Mouse (Mus musculus): ENCODE measurements around the gene Olfr1375. TPM values are rescaled to one million over a fixed set of nuclear protein-coding genes. Genes with fewer than 3 reads are reported as not detected.
"Not testable (repeated sequence)": the region's sequence is repeated elsewhere in the genome, so short reads cannot be mapped to it uniquely, and the experiment has no call there.

Olfr1375 gene
- polyA plus RNA-seq, 1 experiment from 2014 or later, result not detected

DNA sequence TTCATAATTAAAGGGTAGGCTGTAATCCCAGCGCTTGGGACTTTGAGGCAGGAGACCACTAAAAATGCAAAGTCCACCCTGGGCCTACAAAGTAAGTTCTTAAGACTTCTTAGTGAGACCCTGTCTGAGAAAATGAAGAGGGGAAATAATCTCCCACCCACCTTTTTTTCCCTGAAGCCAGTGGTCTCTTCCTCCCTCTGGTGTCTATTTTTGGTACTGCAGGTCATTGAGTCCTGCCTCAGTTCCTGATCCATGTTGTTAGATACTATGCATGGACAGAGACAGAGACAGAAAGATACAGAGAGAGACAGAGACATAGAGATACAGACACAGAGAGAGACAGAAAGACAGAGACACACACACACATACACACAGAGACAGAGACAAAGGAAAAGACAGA is 15.1 kb upstream of the Olfr1375 start:
- ATAC-seq (ENCODE audit: insufficient read depth) (no peak), DNase-seq (peak; percentile 75)
- H3K4me2 ChIP-seq, result no peak overlapping the region
- H3K27ac ChIP-seq (ENCODE audit: low read depth), result no peak overlapping the region
- H3K9me3 ChIP-seq (ENCODE audit: low read depth, low read length), result no peaks in the 10 kb centered on the region
- H3K4me3 ChIP-seq (ENCODE audit: low read depth, low read length), result no peak overlapping the region
- WGBS, result 24% methylated on average over 1 of the region's 1 CpGs
- H3K4me1 ChIP-seq (ENCODE audit: insufficient read depth), result no peaks in the 10 kb centered on the region
- peak; percentile 92 for TF ChIP-seq CTCF (IDR thresholded peaks at IDR 0.05; ENCODE audit: low read depth)
- no peaks in the 10 kb centered on the region for H3K27me3 ChIP-seq (ENCODE audit: insufficient read depth, low read length)
- H3K36me3 ChIP-seq (ENCODE audit: insufficient read depth), result no peaks in the 10 kb centered on the region
- no peak overlapping the region for H3K9ac ChIP-seq

DNA sequence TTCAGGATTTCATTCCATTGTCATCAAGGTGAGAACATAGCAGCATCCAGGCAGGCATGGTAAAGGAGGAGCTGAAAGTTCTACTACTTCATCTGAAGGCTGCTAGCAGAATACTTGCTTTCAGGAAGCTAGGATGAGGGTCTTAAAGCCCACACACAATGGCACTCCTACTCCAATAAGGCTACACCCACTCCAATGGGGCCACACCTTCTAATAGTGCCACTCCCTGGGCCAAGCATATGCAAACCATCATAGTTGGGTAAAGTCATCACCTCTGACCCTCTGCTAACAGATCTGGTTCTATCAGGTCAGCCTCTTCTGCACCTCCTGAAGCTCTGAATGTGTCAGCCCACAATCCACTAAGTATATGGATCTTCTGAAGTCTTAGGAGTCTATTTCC is 13.8 kb upstream of the Olfr1375 start:
- not testable (repeated sequence) for H3K36me3 ChIP-seq (ENCODE audit: insufficient read depth); H3K4me2 ChIP-seq; DNase-seq; ATAC-seq (ENCODE audit: insufficient read depth); H3K27me3 ChIP-seq (ENCODE audit: insufficient read depth, low read length); H3K27ac ChIP-seq (ENCODE audit: low read depth); H3K4me1 ChIP-seq (ENCODE audit: insufficient read depth); H3K4me3 ChIP-seq (ENCODE audit: low read depth, low read length); H3K9ac ChIP-seq; H3K9me3 ChIP-seq (ENCODE audit: low read depth, low read length)

DNA sequence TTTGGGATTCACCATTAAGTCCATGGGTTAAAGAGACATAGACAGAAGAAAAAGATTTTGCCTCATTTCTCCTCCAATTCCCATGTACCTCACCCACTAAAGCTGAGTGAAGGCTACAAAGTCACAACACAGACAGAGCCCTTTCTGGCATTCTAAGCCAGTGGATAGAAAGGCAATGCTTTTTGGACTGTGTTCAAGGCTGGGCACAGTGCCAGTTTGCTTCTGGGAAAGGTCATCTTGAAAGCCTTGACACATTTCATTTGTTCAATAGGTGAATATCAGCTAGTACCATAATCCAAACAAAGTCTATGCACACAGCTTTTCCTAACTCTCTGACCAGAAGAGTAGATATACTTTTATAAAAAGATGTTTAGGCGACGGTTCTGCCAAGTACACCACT is 12.0 kb upstream of the Olfr1375 start:
- ATAC-seq (ENCODE audit: insufficient read depth) (no peak), DNase-seq (peak; percentile 52)
- no peaks in the 10 kb centered on the region for H3K9me3 ChIP-seq (ENCODE audit: low read depth, low read length)
- no peak overlapping the region for H3K4me3 ChIP-seq (ENCODE audit: low read depth, low read length)
- H3K36me3 ChIP-seq (ENCODE audit: insufficient read depth), result no peaks in the 10 kb centered on the region
- no peaks in the 10 kb centered on the region for H3K27me3 ChIP-seq (ENCODE audit: insufficient read depth, low read length)
- TF ChIP-seq CTCF (IDR thresholded peaks at IDR 0.05; ENCODE audit: low read depth), result no peak
- H3K9ac ChIP-seq, result no peak overlapping the region
- WGBS, result 49% methylated on average over 2 of the region's 2 CpGs
- H3K4me2 ChIP-seq, result no peak overlapping the region
- H3K4me1 ChIP-seq (ENCODE audit: insufficient read depth), result no peaks in the 10 kb centered on the region
- no peak overlapping the region for H3K27ac ChIP-seq (ENCODE audit: low read depth)

- ATAC-seq (ENCODE audit: insufficient read depth); H3K27me3 ChIP-seq (ENCODE audit: insufficient read depth, low read length); DNase-seq; H3K4me1 ChIP-seq (ENCODE audit: insufficient read depth); H3K27ac ChIP-seq (ENCODE audit: low read depth); H3K4me3 ChIP-seq (ENCODE audit: low read depth, low read length); H3K36me3 ChIP-seq (ENCODE audit: insufficient read depth); H3K9me3 ChIP-seq (ENCODE audit: low read depth, low read length); H3K4me2 ChIP-seq; H3K9ac ChIP-seq: not testable (repeated sequence)
- 58% methylated on average over 3 of the region's 3 CpGs for WGBS
Observed at GRCm38 (mm10) chr11:51044776-51045175, 3.1 kb upstream of the Olfr1375 start.

GRCm38 (mm10) chr11:51051678-51052077 is 3.8 kb downstream of the Olfr1375 start:
- 45% methylated on average over 2 of the region's 2 CpGs for WGBS

GRCm38 (mm10) chr11:51053230-51053629 is 5.3 kb downstream of the Olfr1375 start:
- Histone ChIP-seq H3K36me3 (ENCODE audit: insufficient read depth) (no peaks in the 10 kb centered on the region), H3K4me3 (ENCODE audit: low read depth, low read length) (no peak overlapping the region), H3K9ac (no peak overlapping the region), H3K4me2 (no peak overlapping the region), H3K4me1 (ENCODE audit: insufficient read depth) (no peaks in the 10 kb centered on the region), H3K9me3 (ENCODE audit: low read depth, low read length) (no peaks in the 10 kb centered on the region), H3K27ac (ENCODE audit: low read depth) (no peak overlapping the region), H3K27me3 (ENCODE audit: insufficient read depth, low read length) (no peaks in the 10 kb centered on the region)
- 40% methylated on average over 3 of the region's 3 CpGs for WGBS
- ATAC-seq (ENCODE audit: insufficient read depth) (no peak), DNase-seq (peak; percentile 47)
- peak; percentile 62 for TF ChIP-seq CTCF (IDR thresholded peaks at IDR 0.05; ENCODE audit: low read depth)

More at GRCm38 (mm10) chr11:51051678-51052077, 3.8 kb downstream of the Olfr1375 start:
- Histone ChIP-seq H3K9ac (no peak overlapping the region), H3K36me3 (ENCODE audit: insufficient read depth) (no peaks in the 10 kb centered on the region), H3K27ac (ENCODE audit: low read depth) (no peak overlapping the region), H3K27me3 (ENCODE audit: insufficient read depth, low read length) (no peaks in the 10 kb centered on the region), H3K4me1 (ENCODE audit: insufficient read depth) (no peaks in the 10 kb centered on the region), H3K4me3 (ENCODE audit: low read depth, low read length) (no peak overlapping the region), H3K4me2 (no peak overlapping the region), H3K9me3 (ENCODE audit: low read depth, low read length) (no peaks in the 10 kb centered on the region)
- TF ChIP-seq CTCF (IDR thresholded peaks at IDR 0.05; ENCODE audit: low read depth), result no peak
- ATAC-seq (ENCODE audit: insufficient read depth) (no peak), DNase-seq (no peak)

- peak; percentile 51 for TF ChIP-seq CTCF (IDR thresholded peaks at IDR 0.05; ENCODE audit: low read depth)
Observed at GRCm38 (mm10) chr11:51059151-51059571, 11.3 kb downstream of the Olfr1375 start, which contains the start of gene Zfp354a. TSS of gene Zfp354a (plus strand) at chr11:51059257.

GRCm38 (mm10) chr11:51059640-51060039 is 11.7 kb downstream of the Olfr1375 start:
- no peaks in the 10 kb centered on the region for H3K27me3 ChIP-seq (ENCODE audit: insufficient read depth, low read length)
- no peak overlapping the region for H3K27ac ChIP-seq (ENCODE audit: low read depth)
- 13% methylated on average over 14 of the region's 14 CpGs for whole genome bisulfite sequencing
- H3K9ac ChIP-seq, result peak overlapping the region; percentile 73
- H3K4me2 ChIP-seq, result peak overlapping the region; percentile 83
- H3K9me3 ChIP-seq (ENCODE audit: low read depth, low read length), result no peaks in the 10 kb centered on the region
- peak; percentile 62 for ATAC-seq (ENCODE audit: insufficient read depth)
- H3K36me3 ChIP-seq (ENCODE audit: insufficient read depth), result peaks cover 11% of the 10 kb centered on the region; the same call in 1 of the 2 replicates
- H3K4me1 ChIP-seq (ENCODE audit: insufficient read depth), result no peaks in the 10 kb centered on the region
- DNase-seq, result no peak
- H3K4me3 ChIP-seq (ENCODE audit: low read depth, low read length), result peak overlapping the region; percentile 61
- TF ChIP-seq CTCF (IDR thresholded peaks at IDR 0.05; ENCODE audit: low read depth), result no peak

More at GRCm38 (mm10) chr11:51059151-51059571, 11.3 kb downstream of the Olfr1375 start, which contains the start of gene Zfp354a:
- no peaks in the 10 kb centered on the region for H3K9me3 ChIP-seq (ENCODE audit: low read depth, low read length)
- H3K27me3 ChIP-seq (ENCODE audit: insufficient read depth, low read length), result no peaks in the 10 kb centered on the region
- H3K27ac ChIP-seq (ENCODE audit: low read depth), result 0 out of 2 replicates have a peak within 1 kb of the TSS, but pooled peaks have one; percentile 5
- peak within 1 kb of the TSS; percentile 83 for H3K4me2 ChIP-seq
- ATAC-seq (ENCODE audit: insufficient read depth), result peak; percentile 94
- peak; percentile 90 for DNase-seq
- under 1% methylated on average over 32 of the region's 32 CpGs for WGBS
- peak within 1 kb of the TSS; percentile 73 for H3K9ac ChIP-seq
- peaks cover 11% of the 10 kb centered on the region; the same call in 1 of the 2 replicates for H3K36me3 ChIP-seq (ENCODE audit: insufficient read depth)
- peak within 1 kb of the TSS; percentile 61 for H3K4me3 ChIP-seq (ENCODE audit: low read depth, low read length)
- no peaks in the 10 kb centered on the region for H3K4me1 ChIP-seq (ENCODE audit: insufficient read depth)

Data from lung, embryonic 14.5 days (tissue).